Mouse (Mus musculus): ENCODE measurements at regions not wholly inside any gene's neighbourhood (a gene's known extent, or its start where the extent isn't known, plus 50 kb on each side); places are given as distances from the start of the nearest gene placed in this dataset.

DNA sequence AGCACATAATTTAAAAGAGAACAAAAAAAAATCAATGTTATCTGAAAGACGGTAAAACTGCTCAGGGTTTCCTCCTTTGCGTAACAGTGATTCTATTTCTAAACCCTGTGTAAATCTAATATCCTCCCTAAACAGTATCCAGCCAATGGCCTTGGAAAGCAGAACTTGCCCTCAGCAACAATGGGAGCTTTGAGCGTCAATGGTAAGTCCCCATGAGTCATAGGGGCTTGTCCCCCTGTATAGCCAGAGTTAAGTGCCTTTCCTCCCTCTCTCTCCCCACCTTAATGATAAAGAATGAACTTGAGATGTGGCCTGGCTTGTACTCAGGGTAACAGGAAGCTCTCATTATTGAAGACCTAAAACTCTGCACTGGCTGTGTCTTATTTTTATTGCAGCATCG lies 85.4 kb upstream of the 1700016C15Rik start:
- Histone ChIP-seq H3K4me2 (ENCODE audit: low read depth) (no peak overlapping the region), H3K9me3 (ENCODE audit: low read length) (no peaks in the 10 kb centered on the region), H3K9ac (no peak overlapping the region), H3K4me1 (ENCODE audit: insufficient read depth) (no peaks in the 10 kb centered on the region; the same call in 1 of the 2 replicates), H3K36me3 (ENCODE audit: insufficient read depth) (no peaks in the 10 kb centered on the region), H3K27me3 (ENCODE audit: insufficient read depth, low read length) (no peaks in the 10 kb centered on the region), H3K4me3 (ENCODE audit: low read depth, low read length) (no peak overlapping the region), H3K27ac (ENCODE audit: low read depth, low read length) (no peak overlapping the region)
- ATAC-seq (no peak), DNase-seq (no peak)
- 84% methylated on average over 4 of the region's 4 CpGs for WGBS
- TF ChIP-seq CTCF (IDR thresholded peaks at IDR 0.05; ENCODE audit: low read depth), result no peak

DNA sequence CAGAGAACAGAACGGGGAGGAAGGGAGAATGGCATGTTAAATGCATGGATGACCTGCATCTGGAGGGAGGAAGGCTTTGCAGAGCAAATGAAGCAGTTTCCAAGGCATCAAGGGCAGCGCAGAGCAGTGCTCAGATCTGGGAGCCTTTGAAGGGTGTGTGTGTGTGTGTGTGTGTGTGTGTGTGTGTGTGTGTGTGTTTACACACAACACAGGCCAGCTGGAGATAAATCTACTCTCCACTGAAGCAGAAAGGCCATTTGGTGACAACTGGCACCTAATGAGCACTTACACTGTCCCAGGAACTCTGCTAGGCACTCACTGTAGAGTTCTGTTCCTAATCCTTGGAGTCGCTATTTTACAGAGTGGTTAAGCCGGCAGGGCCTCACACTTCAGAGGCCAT lies 84.3 kb upstream of the 1700016C15Rik start:
- Histone ChIP-seq H3K27me3 (ENCODE audit: insufficient read depth, low read length) (no peaks in the 10 kb centered on the region), H3K4me2 (ENCODE audit: low read depth) (no peak overlapping the region), H3K4me1 (ENCODE audit: insufficient read depth) (no peaks in the 10 kb centered on the region; the same call in 1 of the 2 replicates), H3K36me3 (ENCODE audit: insufficient read depth) (no peaks in the 10 kb centered on the region), H3K27ac (ENCODE audit: low read depth, low read length) (no peak overlapping the region), H3K4me3 (ENCODE audit: low read depth, low read length) (no peak overlapping the region), H3K9ac (no peak overlapping the region), H3K9me3 (ENCODE audit: low read length) (no peaks in the 10 kb centered on the region)
- no peak for TF ChIP-seq CTCF (IDR thresholded peaks at IDR 0.05; ENCODE audit: low read depth)
- 63% methylated on average over 4 of the region's 4 CpGs for WGBS
- no peak for DNase-seq
- ATAC-seq, result no peak

DNA sequence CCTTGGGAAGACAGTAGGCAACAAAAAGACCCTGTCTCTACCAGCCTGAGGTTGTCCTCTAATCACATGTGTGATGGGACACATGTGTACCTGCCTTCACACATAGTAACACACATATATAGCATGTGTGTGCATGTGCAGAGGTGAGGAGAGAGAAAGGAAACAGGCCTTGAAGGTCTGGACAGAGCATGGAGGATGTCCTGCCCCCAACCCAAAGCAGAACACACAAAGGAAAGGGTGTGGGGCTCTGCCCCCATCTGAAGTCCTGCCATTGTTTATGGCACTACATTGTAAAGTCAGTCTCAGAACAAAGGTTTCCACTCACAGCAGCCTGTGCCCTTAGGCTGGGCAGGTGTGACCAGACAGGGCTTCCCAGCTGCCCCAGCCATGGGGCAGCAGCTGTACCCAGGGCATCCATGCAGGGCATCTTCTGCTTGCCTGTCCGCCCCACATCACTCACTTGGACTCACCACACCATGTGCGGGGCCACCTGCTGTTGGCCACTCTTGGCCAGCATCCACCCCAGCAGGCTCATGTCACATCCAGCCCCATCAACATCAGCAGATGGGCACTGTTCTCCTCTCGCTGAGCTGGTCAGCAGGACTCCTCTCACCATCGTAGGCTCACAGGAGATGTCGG lies 83.6 kb upstream of the 1700016C15Rik start:
- no peaks in the 10 kb centered on the region for H3K4me1 ChIP-seq (ENCODE audit: insufficient read depth)
- H3K9ac ChIP-seq, result no peak overlapping the region
- H3K4me2 ChIP-seq (ENCODE audit: low read depth), result no peak overlapping the region
- H3K9me3 ChIP-seq (ENCODE audit: low read length), result no peaks in the 10 kb centered on the region
- 72% methylated on average over 5 of the region's 5 CpGs for WGBS
- TF ChIP-seq CTCF (IDR thresholded peaks at IDR 0.05; ENCODE audit: low read depth), result no peak
- no peak overlapping the region for H3K27ac ChIP-seq (ENCODE audit: low read depth, low read length)
- ATAC-seq, result no peak; the same call in 1 of the 2 replicates
- no peak overlapping the region for H3K4me3 ChIP-seq (ENCODE audit: low read depth, low read length)
- no peak for DNase-seq
- H3K36me3 ChIP-seq (ENCODE audit: insufficient read depth), result no peaks in the 10 kb centered on the region
- H3K27me3 ChIP-seq (ENCODE audit: insufficient read depth, low read length), result no peaks in the 10 kb centered on the region

DNA sequence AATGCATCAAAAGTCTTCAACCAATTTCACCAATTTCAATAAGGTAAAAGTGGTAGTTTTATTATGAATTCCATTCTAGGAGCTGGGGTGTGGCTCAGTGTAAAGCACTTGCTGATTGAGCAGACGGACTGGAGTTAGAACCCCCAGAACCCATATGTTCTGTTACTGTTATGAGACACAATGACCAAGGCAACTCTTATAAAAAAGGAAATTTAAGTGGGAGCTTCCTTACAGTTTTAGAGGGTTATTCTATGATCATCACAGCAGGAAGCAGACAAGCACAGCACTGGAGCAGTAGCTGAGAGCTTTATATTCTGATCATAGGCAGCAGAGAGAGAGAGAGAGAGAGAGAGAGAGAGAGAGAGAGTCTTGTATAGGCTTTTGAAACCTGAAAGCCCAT lies 81.7 kb upstream of the 1700016C15Rik start:
- Histone ChIP-seq H3K4me1 (ENCODE audit: insufficient read depth) (no peaks in the 10 kb centered on the region), H3K27me3 (ENCODE audit: insufficient read depth, low read length) (no peaks in the 10 kb centered on the region), H3K27ac (ENCODE audit: low read depth, low read length) (no peak overlapping the region), H3K9ac (no peak overlapping the region), H3K4me3 (ENCODE audit: low read depth, low read length) (no peak overlapping the region), H3K9me3 (ENCODE audit: low read length) (no peaks in the 10 kb centered on the region), H3K36me3 (ENCODE audit: insufficient read depth) (no peaks in the 10 kb centered on the region), H3K4me2 (ENCODE audit: low read depth) (no peak overlapping the region)
- ATAC-seq (no peak), DNase-seq (no peak)
- WGBS, result 95% methylated on average over 1 of the region's 1 CpGs
- TF ChIP-seq CTCF (IDR thresholded peaks at IDR 0.05; ENCODE audit: low read depth), result no peak

DNA sequence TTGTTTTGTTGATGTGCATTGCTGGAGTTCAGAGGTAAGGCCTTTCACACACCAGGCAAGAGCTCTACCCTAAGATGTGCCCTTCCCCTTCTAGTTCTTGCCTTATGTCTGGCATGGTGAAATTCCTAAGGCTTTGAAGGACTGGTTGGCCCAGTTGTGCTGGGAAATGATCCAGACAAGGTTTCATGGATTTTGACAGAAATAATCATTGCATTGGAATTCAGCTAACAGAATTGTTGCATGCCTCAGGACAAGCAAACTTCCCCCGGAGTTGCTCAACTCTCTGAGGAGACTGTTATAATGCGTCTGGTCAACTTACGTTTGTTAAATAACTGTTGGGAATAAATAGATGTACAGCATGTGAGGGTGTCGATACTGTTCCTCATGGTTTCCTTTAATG lies 80.6 kb upstream of the 1700016C15Rik start:
- Histone ChIP-seq H3K27me3 (ENCODE audit: insufficient read depth, low read length) (no peaks in the 10 kb centered on the region), H3K9me3 (ENCODE audit: low read length) (no peaks in the 10 kb centered on the region), H3K36me3 (ENCODE audit: insufficient read depth) (no peaks in the 10 kb centered on the region), H3K4me3 (ENCODE audit: low read depth, low read length) (no peak overlapping the region), H3K9ac (no peak overlapping the region), H3K4me2 (ENCODE audit: low read depth) (no peak overlapping the region), H3K27ac (ENCODE audit: low read depth, low read length) (no peak overlapping the region), H3K4me1 (ENCODE audit: insufficient read depth) (no peaks in the 10 kb centered on the region)
- DNase-seq, result no peak
- no peak for TF ChIP-seq CTCF (IDR thresholded peaks at IDR 0.05; ENCODE audit: low read depth)
- 94% methylated on average over 4 of the region's 4 CpGs for WGBS
- no peak for ATAC-seq

DNA sequence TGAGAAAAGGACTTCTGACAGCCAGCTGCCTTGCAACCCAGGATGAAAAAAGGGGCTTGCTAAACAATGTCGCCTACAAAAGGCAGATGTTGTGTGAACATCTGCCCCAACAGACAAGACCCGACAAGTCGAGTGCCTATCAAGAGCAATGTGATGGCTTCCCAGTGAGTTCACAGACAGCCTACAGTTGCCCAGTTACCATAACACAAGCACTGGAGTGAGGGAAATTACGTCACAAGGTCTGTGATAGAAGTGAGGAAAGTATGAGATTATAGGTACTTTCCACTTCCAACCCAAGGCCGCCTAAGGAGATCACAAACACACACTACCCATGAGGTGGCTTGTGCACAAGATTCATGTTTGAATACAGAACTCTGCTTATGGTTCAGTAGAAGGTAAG lies 78.4 kb upstream of the 1700016C15Rik start:
- no peaks in the 10 kb centered on the region for H3K27me3 ChIP-seq (ENCODE audit: insufficient read depth, low read length)
- no peak for TF ChIP-seq CTCF (IDR thresholded peaks at IDR 0.05; ENCODE audit: low read depth)
- WGBS, result 85% methylated on average over 5 of the region's 5 CpGs
- no peak for DNase-seq
- no peak overlapping the region for H3K9ac ChIP-seq
- no peak overlapping the region for H3K4me3 ChIP-seq (ENCODE audit: low read depth, low read length)
- H3K4me1 ChIP-seq (ENCODE audit: insufficient read depth), result no peaks in the 10 kb centered on the region
- H3K9me3 ChIP-seq (ENCODE audit: low read length), result no peaks in the 10 kb centered on the region
- H3K36me3 ChIP-seq (ENCODE audit: insufficient read depth), result no peaks in the 10 kb centered on the region
- H3K4me2 ChIP-seq (ENCODE audit: low read depth), result no peak overlapping the region
- H3K27ac ChIP-seq (ENCODE audit: low read depth, low read length), result no peak overlapping the region
- ATAC-seq, result no peak

DNA sequence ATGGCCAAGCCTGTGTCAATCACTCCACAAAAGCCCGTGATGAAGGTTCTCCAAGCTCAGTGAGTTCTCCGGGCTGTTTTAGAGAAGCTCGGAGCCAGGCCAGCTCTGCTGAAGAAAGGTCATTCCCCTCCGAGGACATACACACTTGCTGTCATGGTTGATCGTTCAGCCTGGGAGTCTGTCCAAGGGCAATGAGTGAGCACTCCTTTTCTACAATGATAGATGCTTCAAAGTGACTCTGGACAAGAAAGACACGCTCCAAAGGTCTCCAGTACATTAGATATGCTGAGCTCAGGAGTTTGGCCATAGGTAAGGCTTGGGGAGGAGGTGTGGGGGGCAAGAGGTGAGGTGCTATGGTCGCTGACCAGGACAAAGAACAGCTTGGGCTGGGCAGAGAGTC lies 66.5 kb upstream of the 1700016C15Rik start:
- WGBS, result 82% methylated on average over 7 of the region's 7 CpGs
- ATAC-seq (no peak), DNase-seq (no peak)
- no peaks in the 10 kb centered on the region for H3K27me3 ChIP-seq (ENCODE audit: insufficient read depth, low read length)
- no peak overlapping the region for H3K9ac ChIP-seq
- no peak overlapping the region for H3K27ac ChIP-seq (ENCODE audit: low read depth, low read length)
- no peaks in the 10 kb centered on the region for H3K36me3 ChIP-seq (ENCODE audit: insufficient read depth)
- H3K4me2 ChIP-seq (ENCODE audit: low read depth), result no peak overlapping the region
- no peaks in the 10 kb centered on the region for H3K9me3 ChIP-seq (ENCODE audit: low read length)
- no peak for TF ChIP-seq CTCF (IDR thresholded peaks at IDR 0.05; ENCODE audit: low read depth)
- no peaks in the 10 kb centered on the region for H3K4me1 ChIP-seq (ENCODE audit: insufficient read depth)
- no peak overlapping the region for H3K4me3 ChIP-seq (ENCODE audit: low read depth, low read length)

Measured in forebrain, postnatal 0 days (tissue).